Mouse (Mus musculus) spleen, postnatal 14 days (tissue): ENCODE measurements around the gene Eps8l3.

Experiments used
- DNase-seq, 2 experiments: peaks; one replicate each; pipeline ENCODE4 v3.0.0; 2021 to 2022; ENCODE audit warnings: low spot score in 2 of 2

Eps8l3 gene

DNA sequence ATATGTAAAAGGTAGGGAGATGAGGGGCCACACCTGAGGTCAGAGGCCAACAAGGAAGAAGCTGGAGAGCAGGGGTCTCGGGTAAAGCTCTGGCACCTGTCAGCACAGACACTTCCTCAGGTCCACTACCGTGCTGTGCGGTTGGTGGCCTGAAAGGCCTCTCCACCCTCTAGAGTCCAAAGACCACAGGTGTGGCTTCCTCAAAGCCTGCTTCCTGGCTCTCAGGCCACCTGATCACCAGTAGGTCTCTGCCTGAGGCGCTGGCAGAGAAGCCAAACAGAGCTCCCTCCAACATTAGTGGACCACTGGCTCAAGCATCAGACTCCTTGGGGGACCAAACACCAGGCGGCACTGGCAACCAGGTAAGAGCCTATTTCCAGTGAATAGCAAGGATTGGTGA lies at the start of gene Eps8l3:
Gene Eps8l3 (plus strand): TSS at position 225 of the 400 bp plus-strand sequence.
- no peak for DNase-seq

DNA sequence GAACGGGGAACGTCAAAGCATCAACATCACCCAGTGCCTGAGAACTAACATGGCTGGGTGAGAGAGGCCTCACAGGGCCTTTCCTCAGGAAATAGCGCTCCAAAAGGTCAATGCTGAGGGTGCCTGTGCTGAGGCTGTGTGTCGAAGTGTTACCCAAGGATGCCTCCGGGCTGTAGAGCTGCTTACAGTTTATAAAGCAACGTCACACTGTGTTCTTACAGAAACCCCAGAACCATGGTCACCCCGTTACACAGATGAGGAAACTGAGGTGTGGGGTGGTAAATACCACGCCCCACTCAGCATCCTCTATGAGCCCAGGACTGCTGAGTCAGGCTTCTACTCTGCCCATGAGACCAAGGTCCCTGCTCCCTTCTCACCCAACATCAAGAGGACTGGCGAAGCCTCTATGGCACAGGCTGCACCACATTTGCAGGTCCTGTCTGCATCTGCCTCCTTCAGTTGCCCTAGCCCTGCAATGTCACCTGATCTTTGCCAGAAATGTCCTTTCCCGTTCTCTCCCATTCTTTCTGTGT lies 49.1 kb upstream of the Eps8l3 start:
- DNase-seq = no peak

DNA sequence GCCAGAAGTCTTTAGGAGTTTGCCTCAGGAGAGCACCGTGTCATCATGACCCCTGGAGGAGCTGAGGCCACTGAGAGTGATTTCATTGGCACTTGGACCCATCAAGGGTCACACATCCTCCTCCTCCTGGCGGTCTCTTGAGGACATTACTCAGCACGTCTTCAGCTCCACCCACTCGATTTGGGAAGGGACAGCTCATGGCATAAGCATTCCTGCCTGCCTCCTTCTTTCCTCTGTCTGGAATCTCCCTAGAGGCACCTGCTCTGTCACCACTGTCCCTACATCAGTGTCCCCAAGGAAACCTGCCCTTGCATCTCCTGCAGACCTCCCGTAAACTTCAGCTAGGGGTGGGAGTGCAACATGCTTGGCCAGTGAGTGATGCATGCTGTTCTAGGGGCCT lies 48.5 kb upstream of the Eps8l3 start:
- DNase-seq = no peak

DNA sequence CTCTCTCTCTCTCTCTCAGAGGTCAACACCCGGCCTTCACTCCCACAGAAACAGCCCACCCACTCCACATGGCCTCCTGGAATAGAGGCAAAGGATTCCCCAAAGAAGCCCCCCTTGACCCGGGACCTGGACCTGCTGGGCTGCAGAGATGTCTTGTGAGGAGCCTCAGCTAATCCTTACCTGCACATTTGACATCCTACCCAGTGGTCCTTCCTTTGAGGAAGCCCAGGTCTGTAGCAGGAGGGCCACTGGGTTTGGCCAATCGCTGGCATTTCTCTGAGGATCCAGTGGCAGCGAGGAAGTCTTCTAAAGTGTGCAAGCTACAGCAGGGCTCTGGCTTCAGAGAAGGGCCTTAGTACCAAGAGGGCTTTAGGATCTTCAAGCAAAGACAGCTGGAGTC lies 48.0 kb upstream of the Eps8l3 start:
- no peak for DNase-seq

DNA sequence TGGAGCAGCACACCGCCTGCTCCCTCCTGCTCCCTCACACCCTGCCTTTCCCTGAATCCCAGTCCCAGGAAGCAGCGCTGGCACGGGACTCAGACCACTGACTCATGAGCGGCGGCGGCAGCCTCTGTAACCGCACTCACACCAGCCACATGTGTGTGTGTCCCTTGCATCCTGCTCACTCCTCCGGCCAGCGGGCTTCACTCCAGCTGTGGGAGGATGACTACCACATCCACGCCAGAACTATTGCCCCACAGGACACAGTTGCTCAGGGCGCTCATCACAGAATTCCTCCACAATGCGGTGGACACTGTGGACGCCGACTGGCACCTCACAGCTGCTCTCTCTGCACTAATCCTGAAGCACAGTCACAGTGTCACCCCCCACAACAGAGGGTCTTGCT lies 47.4 kb upstream of the Eps8l3 start:
- DNase-seq = no peak

DNA sequence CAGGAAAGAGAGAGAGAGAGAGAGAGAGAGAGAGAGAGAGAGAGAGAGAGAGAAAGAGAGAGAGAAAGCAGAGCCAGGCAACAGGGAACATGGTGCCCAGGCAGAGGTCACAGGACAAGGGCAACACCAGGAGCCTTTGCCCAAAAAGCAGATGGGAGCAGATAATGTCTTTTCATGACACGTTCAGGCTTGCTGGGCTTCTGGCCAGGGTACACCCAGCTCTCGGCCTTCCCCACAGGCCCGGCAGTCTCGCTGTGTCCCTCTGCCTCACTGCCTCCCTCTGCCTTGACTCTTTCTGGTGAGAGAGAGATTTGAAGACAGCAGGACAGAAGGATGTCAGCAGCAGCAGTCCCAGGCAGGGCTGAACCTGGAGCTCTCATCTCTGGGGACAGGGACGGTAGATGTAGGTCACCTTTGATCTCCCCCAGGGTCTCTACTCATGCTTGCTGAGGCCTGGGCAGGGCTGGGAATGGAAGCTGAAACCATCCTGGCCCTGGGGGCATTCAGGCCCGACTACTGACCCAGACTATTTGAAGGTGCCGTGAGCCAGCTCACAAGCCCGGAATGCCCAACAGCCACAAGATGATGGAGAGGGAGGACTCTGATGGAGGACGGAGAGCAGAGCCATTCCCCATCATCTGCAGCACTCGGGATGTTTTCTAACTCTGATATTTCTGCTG lies 45.0 kb upstream of the Eps8l3 start:
- DNase-seq = no peak

DNA sequence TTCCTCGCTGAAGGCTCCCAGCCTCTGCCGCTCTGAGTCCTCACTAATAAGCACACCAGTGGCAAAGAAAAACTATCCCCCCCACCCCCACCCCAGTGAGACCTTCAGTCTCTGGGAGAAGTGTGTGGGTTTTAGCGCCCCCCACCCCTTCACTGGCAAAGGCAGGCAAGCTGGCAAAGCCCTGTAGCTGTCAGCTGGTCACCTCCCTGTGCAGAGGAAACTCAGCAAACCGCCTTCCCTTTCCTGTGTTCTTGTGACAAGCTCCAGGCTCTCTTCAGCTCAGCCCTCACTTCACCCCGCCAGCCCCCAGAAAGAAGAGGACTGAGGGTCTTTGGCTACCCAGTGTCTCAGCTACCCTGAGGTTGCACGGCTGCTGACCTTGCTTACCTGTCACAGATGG lies 44.4 kb upstream of the Eps8l3 start:
- DNase-seq = no peak

DNA sequence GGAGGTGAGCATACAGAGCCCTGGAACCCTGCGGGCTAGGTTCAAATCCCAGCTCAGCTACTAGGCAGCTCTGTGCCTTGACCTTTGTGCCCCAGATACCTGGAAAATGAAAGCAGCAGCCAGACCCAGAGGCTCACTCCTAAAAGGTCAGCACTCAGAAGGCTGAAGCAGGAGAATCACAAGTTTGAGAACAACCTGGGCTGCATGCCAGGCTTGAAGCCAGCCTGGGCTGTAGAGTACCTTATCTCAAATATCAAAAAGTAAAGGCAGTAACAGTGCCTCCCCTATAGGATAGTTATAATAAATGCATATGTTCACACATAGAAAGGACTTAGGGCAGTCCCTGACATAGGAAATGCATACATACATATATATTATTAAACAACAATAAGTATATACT lies 43.7 kb upstream of the Eps8l3 start:
- no peak for DNase-seq

DNA sequence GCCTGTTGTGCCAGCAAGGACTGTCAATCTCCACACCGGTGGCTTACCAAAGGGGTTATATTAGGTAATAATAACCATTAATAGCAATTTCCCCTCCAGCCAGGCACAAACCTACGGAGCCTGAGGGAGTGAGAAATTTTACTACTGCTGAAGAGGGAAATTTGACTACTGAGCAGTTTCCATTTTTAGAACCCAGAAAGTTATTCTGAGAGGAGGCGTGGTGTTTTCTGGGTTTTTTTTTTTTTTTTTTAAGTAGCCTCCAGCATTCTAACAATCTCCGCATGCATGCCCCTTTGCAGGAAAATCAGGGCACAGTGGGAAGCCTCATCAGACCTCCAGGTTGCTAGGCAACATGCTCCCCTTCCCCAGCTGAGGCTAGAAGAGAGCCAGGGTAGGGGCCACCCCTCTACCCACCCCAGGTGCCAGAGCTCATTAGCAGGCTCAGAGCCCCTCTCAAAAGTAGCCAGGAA lies 43.1 kb upstream of the Eps8l3 start:
- DNase-seq = no peak

DNA sequence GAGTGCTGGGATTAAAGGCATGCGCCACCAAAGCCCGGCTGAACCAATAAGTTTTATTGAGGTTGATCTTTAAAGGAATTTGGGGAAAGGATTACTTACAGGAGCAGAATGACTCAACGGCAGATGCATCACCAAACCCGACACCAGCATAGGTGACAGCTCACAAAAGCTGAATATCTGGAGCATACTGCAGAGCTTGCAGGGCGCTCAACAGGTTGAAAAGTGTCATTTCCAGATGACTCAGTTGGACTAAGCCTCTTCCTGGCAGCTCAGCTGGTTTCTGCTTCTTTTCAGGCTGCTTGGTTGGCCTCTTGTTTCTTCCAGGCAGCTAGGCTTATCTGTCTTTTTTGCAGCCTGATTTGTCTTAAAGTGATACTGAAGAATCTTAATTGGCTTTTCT lies 41.7 kb upstream of the Eps8l3 start:
- no peak for DNase-seq

DNA sequence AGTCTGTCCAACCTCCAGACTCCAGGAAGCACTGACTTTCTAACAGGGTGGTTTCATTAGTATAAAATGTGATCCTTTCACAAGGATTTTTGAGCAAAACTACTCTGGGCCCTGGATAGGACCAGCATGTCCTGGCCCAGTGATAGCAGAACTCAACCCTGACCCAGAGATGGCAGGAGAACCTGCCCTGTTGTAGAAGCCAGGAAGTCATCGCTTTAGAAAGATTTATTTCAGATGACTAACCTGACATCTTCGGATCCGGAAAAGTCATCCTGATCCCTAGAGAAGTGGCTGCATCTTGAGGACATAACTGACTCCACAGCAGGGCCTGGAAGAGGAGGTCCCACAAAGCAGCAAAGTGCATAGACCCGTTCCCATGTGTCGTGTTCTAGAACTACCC lies 37.2 kb upstream of the Eps8l3 start:
- no peak for DNase-seq

DNA sequence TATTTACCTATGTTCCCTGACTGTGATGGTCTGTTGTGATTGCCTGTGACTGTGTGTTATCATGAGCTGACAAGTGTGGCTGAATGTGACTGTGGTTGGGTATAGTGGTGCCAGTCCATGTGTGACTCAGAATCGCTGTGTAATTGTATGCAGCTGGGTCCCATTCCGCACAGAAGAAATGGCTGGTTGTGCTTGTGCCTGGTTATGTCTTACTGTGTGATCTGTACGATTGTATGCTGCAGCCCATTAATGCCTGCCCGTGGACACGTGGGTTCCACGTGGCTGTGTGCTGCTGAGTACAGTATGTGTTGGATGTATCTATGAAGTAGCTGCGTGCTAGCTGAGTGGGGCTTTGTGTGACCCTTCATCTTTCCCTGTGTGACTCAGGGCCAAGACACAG lies 36.2 kb upstream of the Eps8l3 start:
- DNase-seq = no peak

DNA sequence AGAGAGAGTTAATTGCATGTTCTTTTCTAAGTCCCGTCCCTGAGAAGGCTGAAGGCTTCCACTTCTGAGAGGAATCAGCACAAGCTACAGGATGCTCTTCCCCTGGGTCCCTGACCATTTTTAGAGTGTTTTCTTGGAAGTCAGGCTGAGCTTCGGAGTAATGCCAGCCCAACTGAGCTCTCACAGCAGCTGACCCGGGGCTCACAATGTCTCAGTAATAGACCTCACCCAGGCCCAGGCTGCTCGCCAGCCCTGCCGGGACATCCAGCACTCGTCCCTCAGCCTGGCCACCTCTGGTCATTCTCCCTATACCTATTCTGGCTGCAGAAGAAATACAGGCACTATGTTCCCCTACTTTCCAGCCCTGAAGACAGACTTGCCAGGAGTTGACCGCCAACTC lies 35.7 kb upstream of the Eps8l3 start:
- DNase-seq = no peak

DNA sequence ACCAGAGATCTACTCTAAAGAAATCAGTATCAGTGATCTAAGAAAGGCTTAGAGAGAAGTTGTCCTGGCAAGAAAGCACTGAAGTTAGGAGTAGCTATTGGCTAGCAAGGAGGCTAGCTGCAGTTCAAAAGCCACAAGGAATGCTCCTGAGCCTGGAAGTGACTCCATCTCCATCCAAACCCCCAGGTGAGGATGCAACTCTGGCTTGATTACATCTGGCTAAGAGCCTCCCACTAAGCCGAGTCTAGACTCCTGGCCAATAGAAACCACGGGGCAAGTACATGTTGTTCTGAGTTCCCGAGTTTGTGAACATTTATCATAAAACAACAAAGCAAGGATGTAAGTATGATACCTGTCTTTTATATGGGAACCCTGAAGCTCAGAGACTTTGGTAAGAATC lies 33.6 kb upstream of the Eps8l3 start:
- no peak for DNase-seq

DNA sequence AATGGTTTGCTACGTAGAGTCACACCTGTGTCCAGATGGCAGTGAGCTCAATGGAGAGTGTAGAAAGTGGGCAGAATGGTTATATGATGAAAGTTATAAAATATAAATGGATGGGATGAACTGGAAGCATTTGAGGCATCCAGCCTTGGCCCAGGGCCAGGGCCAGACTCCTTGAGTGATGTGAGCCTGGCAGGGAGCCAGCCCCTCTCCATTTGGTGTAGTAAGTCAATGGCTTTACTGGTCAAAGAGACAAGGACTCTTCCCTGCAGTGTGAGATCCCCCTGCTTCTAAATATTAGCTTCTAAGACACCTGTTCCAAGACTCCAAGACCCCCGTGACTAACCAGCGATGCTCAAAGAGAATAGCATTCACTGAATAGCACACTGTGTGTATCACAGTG lies 33.0 kb upstream of the Eps8l3 start:
- no peak for DNase-seq

DNA sequence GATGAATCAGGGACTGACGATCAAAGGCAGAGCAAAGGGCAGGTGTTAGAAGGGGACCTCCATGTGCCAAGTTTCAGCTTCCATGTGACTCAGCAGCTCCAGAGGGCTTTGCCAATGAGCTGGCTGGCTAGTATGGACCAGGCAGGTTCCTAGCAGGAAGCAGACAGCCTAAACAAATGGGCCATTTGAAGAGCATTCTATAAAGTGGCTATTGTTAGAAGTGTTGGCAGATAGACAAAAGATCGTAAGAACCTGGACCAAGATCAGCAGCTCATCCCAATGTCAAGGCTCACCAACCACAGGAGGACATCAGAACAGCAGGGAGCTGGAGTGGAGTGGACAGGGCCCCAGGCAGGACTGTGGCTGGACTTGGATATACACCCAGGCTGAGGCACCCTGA lies 32.5 kb upstream of the Eps8l3 start:
- DNase-seq = no peak

DNA sequence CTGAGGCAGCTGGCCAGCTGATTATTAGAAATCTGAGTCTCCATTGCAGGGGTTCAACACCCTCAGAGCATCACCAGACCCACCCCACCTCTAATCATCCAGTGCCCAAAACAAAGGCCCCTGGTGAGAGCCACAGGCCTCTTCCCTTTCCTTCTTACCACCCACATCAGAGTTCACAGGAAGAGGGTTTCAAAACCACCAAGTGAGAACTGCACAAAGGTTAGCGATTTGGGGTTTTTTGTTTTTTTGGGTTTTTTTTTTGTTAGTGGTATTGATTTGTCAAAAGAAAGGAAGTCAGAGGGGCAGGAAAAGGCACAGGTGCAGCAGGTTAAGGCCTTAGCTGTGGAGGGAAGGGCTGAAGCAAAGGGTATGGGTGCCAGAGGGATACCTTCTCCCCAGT lies 30.9 kb upstream of the Eps8l3 start:
- DNase-seq = no peak

DNA sequence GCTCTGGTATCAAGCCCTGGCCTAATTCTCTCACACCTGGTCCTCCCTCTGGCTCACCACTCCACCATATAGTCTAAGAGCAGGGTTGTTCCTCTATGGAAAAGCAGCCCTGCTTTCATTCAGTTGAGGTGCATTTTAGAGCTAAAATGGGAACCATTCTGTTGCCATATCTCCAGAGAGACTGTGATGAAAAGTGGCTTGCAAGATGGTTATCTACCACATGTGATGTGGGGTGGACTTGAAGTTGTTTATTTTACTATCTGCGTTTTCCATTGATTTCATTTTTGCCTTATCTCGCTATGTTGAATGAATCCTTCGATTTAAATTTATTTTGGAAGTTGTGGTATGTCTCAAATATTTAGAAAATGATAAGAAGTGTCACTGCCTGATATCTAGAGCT lies 30.2 kb upstream of the Eps8l3 start:
- DNase-seq = no peak

DNA sequence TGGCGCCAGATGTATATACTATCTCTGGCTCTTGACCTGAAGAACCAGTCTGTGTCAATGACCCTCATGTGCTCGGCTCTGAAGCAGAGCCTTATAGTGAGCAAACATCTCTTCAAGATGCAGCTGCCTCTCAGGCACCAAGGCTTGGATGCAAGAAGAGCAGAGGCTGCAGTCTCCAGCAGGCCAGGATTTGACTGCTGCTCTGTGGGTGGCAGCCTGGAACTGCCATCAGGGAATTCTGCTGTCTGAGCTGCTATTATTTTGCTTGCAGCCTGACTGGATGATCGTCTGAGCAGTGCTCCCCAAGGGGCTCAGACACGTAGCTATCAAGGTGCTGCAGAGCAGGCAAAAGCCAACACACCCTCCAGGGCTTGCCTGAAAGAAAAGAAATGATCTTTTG lies 28.9 kb upstream of the Eps8l3 start:
- no peak for DNase-seq

DNA sequence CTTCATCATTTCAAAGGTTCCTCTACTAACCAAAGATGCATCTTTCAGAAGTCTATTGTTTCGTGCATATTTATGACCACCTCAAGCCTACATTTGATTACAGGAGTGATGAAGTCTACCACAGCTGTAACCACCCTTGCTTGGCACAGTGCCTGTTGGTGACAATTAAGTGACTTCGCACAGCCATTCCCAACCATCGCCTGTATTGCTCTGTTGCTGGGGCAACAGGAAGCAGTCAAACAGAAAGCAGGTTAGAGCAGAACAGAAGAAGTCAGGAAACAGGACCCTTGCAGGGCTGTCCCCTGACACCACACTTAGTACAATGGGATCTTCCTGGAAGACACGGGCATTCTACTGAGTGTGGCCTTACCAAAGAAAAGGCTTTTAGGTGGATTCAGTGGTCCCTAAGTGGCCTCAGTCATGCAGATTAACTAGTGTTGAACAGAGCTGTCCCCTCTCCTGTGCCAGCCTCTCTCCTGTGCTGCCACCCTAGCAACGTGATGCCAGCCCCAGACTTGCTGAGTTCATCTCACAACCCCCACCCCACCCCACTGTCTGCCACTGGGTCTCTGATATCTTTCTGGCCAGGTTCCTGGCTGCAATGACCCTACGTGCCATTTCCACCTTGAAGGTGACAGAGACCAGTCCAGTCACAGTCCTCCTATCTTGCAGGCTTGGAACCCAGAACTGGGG lies 27.9 kb upstream of the Eps8l3 start:
- DNase-seq = no peak

DNA sequence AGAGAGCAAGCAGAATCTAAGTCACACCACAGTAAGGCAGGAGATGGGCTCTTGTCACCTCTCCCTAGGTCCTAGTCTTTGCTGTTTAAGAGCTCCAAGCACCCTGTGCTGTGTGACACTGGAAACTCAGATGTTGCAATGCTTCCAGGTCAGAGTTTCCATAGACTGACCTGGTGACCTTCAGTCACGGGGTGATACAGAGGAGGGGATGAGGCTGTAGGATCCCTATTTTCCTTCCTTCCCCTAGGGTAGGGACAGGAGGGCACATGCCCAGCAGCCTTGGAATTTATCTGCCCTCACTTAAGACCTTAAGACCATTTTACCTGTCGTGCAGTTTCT lies 27.4 kb upstream of the Eps8l3 start:
- no peak for DNase-seq

DNA sequence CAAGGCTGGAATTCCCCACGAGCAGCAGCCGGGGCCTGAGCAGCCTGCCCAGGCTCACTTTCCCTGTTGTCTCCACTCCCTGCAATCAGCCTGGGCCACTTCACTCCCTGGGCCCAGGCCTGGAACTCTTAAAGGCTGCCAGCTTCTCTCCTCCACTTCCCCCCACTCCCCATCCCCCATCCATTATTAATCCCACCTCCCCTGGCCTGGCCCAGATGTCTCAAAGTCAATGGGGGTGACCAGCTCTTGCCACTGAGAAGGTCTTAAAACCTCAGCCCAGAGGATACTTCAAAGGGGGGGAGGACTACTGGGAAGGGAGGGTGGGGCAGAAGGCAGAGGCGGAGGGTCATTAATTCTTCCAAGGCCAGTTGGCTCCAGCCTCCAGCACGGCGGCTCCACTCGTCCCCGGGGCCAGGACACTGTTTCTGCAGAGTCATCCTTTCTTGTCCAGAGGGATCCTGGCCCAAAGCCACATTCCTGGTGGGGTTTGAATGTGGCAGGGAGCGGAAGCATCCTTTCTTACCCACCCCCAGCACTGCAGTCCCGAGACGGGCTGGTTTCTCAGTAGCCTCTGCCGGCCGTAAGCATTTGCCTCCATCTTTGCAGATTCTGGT lies 26.5 kb upstream of the Eps8l3 start:
- no peak for DNase-seq

DNA sequence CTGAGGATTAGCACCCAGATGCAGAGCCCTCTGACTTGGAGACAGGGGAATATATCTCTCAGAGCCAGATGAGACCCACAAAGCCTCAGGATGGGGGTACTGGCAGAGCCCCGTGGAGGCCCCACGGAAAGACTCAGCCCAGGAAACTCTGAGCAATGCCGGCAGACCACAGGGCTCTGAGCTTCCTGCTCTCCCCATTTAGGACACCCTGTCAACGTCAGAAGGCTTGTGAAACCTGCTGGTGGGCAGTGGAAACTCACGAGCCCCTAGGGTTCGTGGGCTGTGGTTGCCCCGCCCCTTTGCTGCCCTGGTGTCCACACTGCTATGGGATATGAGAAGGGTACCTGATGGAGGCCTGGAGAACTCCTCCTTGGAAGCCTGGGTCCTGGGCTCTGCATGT lies 24.2 kb upstream of the Eps8l3 start:
- no peak for DNase-seq
